Mouse (Mus musculus) MEL (cell line): Measurements from ENCODE around the gene Bpgm. TPM values are rescaled to one million over a fixed set of nuclear protein-coding genes. Genes with fewer than 3 reads are reported as not detected.

Experiments
- DNase-seq: peaks from one replicate; pipeline ENCODE4 v3.0.0; 2011; ENCODE audit warnings: low read depth, low spot score
- H3K27ac ChIP-seq: 2 replicates; pipeline ENCODE4 v1.5.1; 2012; ENCODE audit warnings: low read depth, mild to moderate bottlenecking, control low read depth, low read length, moderate library complexity; ENCODE audit not compliant: control insufficient read depth
- H3K27me3 ChIP-seq, 2 experiments: fragments of 150-350 bp in 1 of 2; sonication (generic) in 1 of 2; 2 replicates each; pipeline ENCODE4 v1.6.1; 2012; ENCODE audit warnings: low read length in 2 of 2, mild to moderate bottlenecking in 2 of 2, improper control_type of control experiment in 1 of 2, moderate library complexity in 1 of 2; ENCODE audit not compliant: insufficient read depth in 2 of 2, control insufficient read depth in 1 of 2
- H3K36me3 ChIP-seq, 2 experiments: 2 replicates each; pipeline ENCODE4 v1.6.1; 2012 to 2014; ENCODE audit warnings: low read length in 2 of 2, improper control_type of control experiment in 1 of 2, inconsistent platforms in 1 of 2, mild to moderate bottlenecking in 1 of 2; ENCODE audit not compliant: insufficient read depth in 2 of 2, control insufficient read depth in 1 of 2
- H3K4me1 ChIP-seq, 2 experiments: fragments of 150-350 bp in 1 of 2; sonication (generic) in 1 of 2; 2 replicates each; pipeline ENCODE4 v1.6.1; 2012; ENCODE audit warnings: low read length in 2 of 2, improper control_type of control experiment in 1 of 2, mild to moderate bottlenecking in 1 of 2; ENCODE audit not compliant: insufficient read depth in 2 of 2, control insufficient read depth in 1 of 2
- H3K4me3 ChIP-seq, 2 experiments: fragments of 150-350 bp in 1 of 2; sonication (generic) in 1 of 2; 2 replicates each; pipeline ENCODE4 v1.5.1; 2012; ENCODE audit warnings: low read depth in 2 of 2, low read length in 2 of 2, mild to moderate bottlenecking in 2 of 2, moderate library complexity in 2 of 2, control low read depth in 1 of 2, improper control_type of control experiment in 1 of 2; ENCODE audit not compliant: control insufficient read depth in 1 of 2, insufficient read depth in 1 of 2
- H3K79me2 ChIP-seq: 2 replicates; pipeline ENCODE4 v1.6.1; 2012; ENCODE audit warnings: mild to moderate bottlenecking, low read length, moderate library complexity; ENCODE audit not compliant: control insufficient read depth, poor library complexity, insufficient read depth
- H3K9ac ChIP-seq: 2 replicates; pipeline ENCODE4 v1.6.1; 2012; ENCODE audit warnings: low read depth, mild to moderate bottlenecking, control low read depth, low read length, moderate library complexity; ENCODE audit not compliant: control insufficient read depth, poor library complexity, severe bottlenecking
- H3K9me3 ChIP-seq: fragments of 150-350 bp; sonication (generic); replicated peaks from 2 replicates; pipeline ENCODE4 v1.6.1; 2012; ENCODE audit warnings: mild to moderate bottlenecking, low read length, improper control_type of control experiment, moderate library complexity; ENCODE audit not compliant: insufficient read depth
- CHD1 ChIP-seq: IDR thresholded peaks from 2 replicates; pipeline ENCODE4 v1.6.1; 2012; ENCODE audit warnings: low read depth, mild to moderate bottlenecking, inconsistent platforms, low read length, improper control_type of control experiment
- CHD2 ChIP-seq: IDR thresholded peaks from 2 replicates; pipeline ENCODE4 v1.6.1; 2011; ENCODE audit warnings: low read length, improper control_type of control experiment
- CTCF ChIP-seq, 3 experiments: IDR thresholded peaks in 2 of 3; conservative IDR thresholded peaks in 1 of 3; 2 replicates each; pipeline ENCODE4 v1.5.1; 2011 to 2012; ENCODE audit warnings: low read length in 3 of 3, low read depth in 2 of 3, mild to moderate bottlenecking in 2 of 3, improper control_type of control experiment in 1 of 3, inconsistent platforms in 1 of 3, mixed read lengths in 1 of 3, moderate library complexity in 1 of 3; ENCODE audit not compliant: control insufficient read depth in 1 of 3, insufficient read depth in 1 of 3, poor library complexity in 1 of 3, severe bottlenecking in 1 of 3
- ELF1 ChIP-seq: IDR thresholded peaks from 2 replicates; pipeline ENCODE4 v1.6.1; 2014; ENCODE audit warnings: low read depth, mild to moderate bottlenecking, inconsistent platforms, low read length, improper control_type of control experiment, moderate library complexity
- ETS1 ChIP-seq: IDR thresholded peaks from 2 replicates; pipeline ENCODE4 v1.6.1; 2012; ENCODE audit warnings: low read depth, mild to moderate bottlenecking, inconsistent platforms, low read length, improper control_type of control experiment, moderate library complexity
- GATA1 ChIP-seq: IDR thresholded peaks from 2 replicates; pipeline ENCODE4 v1.6.1; 2011; ENCODE audit warnings: low read depth, low read length, improper control_type of control experiment
- HCFC1 ChIP-seq: IDR thresholded peaks from 2 replicates; pipeline ENCODE4 v1.6.1; 2012; ENCODE audit warnings: low read depth, mild to moderate bottlenecking, inconsistent platforms, low read length, improper control_type of control experiment, moderate library complexity
- JUND ChIP-seq: IDR thresholded peaks from 2 replicates; pipeline ENCODE4 v1.6.1; 2011; ENCODE audit warnings: low read depth, mild to moderate bottlenecking, improper control_type of control experiment, low read length
- KAT2A ChIP-seq: conservative IDR thresholded peaks from 2 replicates; pipeline ENCODE4 v1.6.1; 2012; ENCODE audit warnings: low read depth, low read length, improper control_type of control experiment, inconsistent platforms
- MAFK ChIP-seq: IDR thresholded peaks from 2 replicates; pipeline ENCODE4 v1.6.1; 2011; ENCODE audit warnings: low read depth, mild to moderate bottlenecking, low read length, improper control_type of control experiment, borderline replicate concordance
- MAX ChIP-seq: IDR thresholded peaks from 2 replicates; pipeline ENCODE4 v1.6.1; 2011; ENCODE audit warnings: low read length, improper control_type of control experiment
- MYB ChIP-seq: IDR thresholded peaks from 2 replicates; pipeline ENCODE4 v1.6.1; 2011; ENCODE audit warnings: mild to moderate bottlenecking, low read depth, low read length, improper control_type of control experiment
- NELFE ChIP-seq: IDR thresholded peaks from 2 replicates; pipeline ENCODE4 v1.6.1; 2011; ENCODE audit warnings: low read depth, low read length, improper control_type of control experiment
- POLR2A ChIP-seq, 2 experiments: IDR thresholded peaks; 2 replicates each; pipeline ENCODE4 v1.6.1; 2011 to 2012; ENCODE audit warnings: low read length in 2 of 2, mild to moderate bottlenecking in 2 of 2, control low read depth in 1 of 2, improper control_type of control experiment in 1 of 2, low read depth in 1 of 2, moderate library complexity in 1 of 2; ENCODE audit not compliant: control insufficient read depth in 1 of 2, insufficient read depth in 1 of 2, poor library complexity in 1 of 2
- POLR2AphosphoS2 ChIP-seq: IDR thresholded peaks from 2 replicates; pipeline ENCODE4 v1.6.1; 2011; ENCODE audit warnings: low read length, improper control_type of control experiment
- RAD21 ChIP-seq: IDR thresholded peaks from 2 replicates; pipeline ENCODE4 v1.6.1; 2011; ENCODE audit warnings: mild to moderate bottlenecking, low read depth, low read length, improper control_type of control experiment
- SIN3A ChIP-seq: IDR thresholded peaks from 2 replicates; pipeline ENCODE4 v1.6.1; 2012; ENCODE audit warnings: low read length, improper control_type of control experiment, inconsistent platforms
- TAL1 ChIP-seq: IDR thresholded peaks from 2 replicates; pipeline ENCODE4 v1.6.1; 2012; ENCODE audit warnings: mild to moderate bottlenecking, inconsistent platforms, low read length, moderate library complexity, mixed read lengths
- TBP ChIP-seq: IDR thresholded peaks from 2 replicates; pipeline ENCODE4 v1.8.0; 2011; ENCODE audit warnings: low read depth, low read length, improper control_type of control experiment
- TCF12 ChIP-seq: IDR thresholded peaks from 2 replicates; pipeline ENCODE4 v1.6.1; 2014; ENCODE audit warnings: low read depth, mild to moderate bottlenecking, inconsistent platforms, low read length, improper control_type of control experiment, moderate library complexity
- ZC3H11A ChIP-seq: IDR thresholded peaks from 2 replicates; pipeline ENCODE4 v1.6.1; 2012; ENCODE audit warnings: low read depth, mild to moderate bottlenecking, inconsistent platforms, low read length, improper control_type of control experiment
- ZMIZ1 ChIP-seq: IDR thresholded peaks from 2 replicates; pipeline ENCODE4 v1.6.1; 2012; ENCODE audit warnings: low read depth, mild to moderate bottlenecking, inconsistent platforms, low read length, improper control_type of control experiment, moderate library complexity
- ZNF384 ChIP-seq: IDR thresholded peaks from 2 replicates; pipeline ENCODE4 v1.6.1; 2012; ENCODE audit warnings: low read depth, mild to moderate bottlenecking, inconsistent platforms, low read length, improper control_type of control experiment
- polyA plus RNA-seq, 2 experiments: library from polyadenylated mRNA; stranded (reverse) in 1 of 2; unstranded in 1 of 2; fragments of >175 nt in 1 of 2; fragments of >200 nt in 1 of 2; gene quantifications; 2 replicates each; pipeline versions ENCODE4 v1.2.1 to v1.2.4; 2012; ENCODE audit warnings: low replicate concordance in 2 of 2, low read depth in 1 of 2; ENCODE audit not compliant: insufficient read length in 2 of 2, insufficient read depth in 1 of 2, missing spikeins in 1 of 2
- total RNA-seq: library from RNA; depleted of rRNA; stranded (reverse); fragments of 300-350 nt; gene quantifications from 2 replicates; pipeline ENCODE4 v1.2.3, GENCODE M21; 2012

The Bpgm gene
- total and polyA plus RNA-seq, 3 experiments, result 11.1 to 14.1 TPM; not detected in 1

- Histone ChIP-seq H3K79me2 (no peaks in the 10 kb centered on the region), H3K36me3 (no peaks in the 10 kb centered on the region), H3K9me3 (no peaks in the 10 kb centered on the region), H3K4me3 (no peak overlapping the region), H3K27me3 (peaks cover 0 to 4% of the 10 kb centered on the region in 2 experiments; a peak in 2 of 4 replicates), H3K4me1 (peaks cover 0 to 2% of the 10 kb centered on the region in 2 experiments; a peak in 1 of 4 replicates), H3K27ac (no peak overlapping the region), H3K9ac (no peak overlapping the region)
- TF ChIP-seq POLR2AphosphoS2 (no peak), KAT2A (no peak), CHD2 (no peak), TBP (no peak), POLR2A (IDR thresholded peaks at IDR 0.05; ENCODE audit: control insufficient read depth in 1 of 2, insufficient read depth in 1 of 2, low read depth in 1 of 2, low read length in 2 of 2, poor library complexity in 1 of 2) (no peak), CTCF (IDR thresholded peaks at IDR 0.05 in 2 of 3, conservative IDR thresholded peaks at IDR 0.05 in 1 of 3; ENCODE audit: control insufficient read depth in 1 of 3, insufficient read depth in 1 of 3, low read depth in 2 of 3, low read length in 3 of 3, poor library complexity in 1 of 3, severe bottlenecking in 1 of 3) (no peak), JUND (no peak), MAFK (no peak), ZMIZ1 (no peak), MAX (no peak), TAL1 (no peak), MYB (no peak), ZC3H11A (no peak)
- DNase-seq, result no peak
Observed at GRCm38 (mm10) chr6:34525499-34525924, 49.5 kb downstream of the Bpgm start.

GRCm38 (mm10) chr6:34525927-34526326 lies 49.9 kb downstream of the Bpgm start:
- H3K79me2 ChIP-seq, result no peaks in the 10 kb centered on the region
- H3K36me3 ChIP-seq, result no peaks in the 10 kb centered on the region
- H3K4me1 ChIP-seq, result peaks cover 0 to 2% of the 10 kb centered on the region in 2 experiments; a peak in 1 of 4 replicates
- no peak overlapping the region for H3K27ac ChIP-seq
- TF ChIP-seq ZNF384 (no peak), SIN3A (no peak), CHD1 (no peak), NELFE (no peak), HCFC1 (no peak), ELF1 (no peak), GATA1 (no peak), TCF12 (no peak), ETS1 (no peak), RAD21 (no peak)
- no peak for DNase-seq
- no peaks in the 10 kb centered on the region for H3K9me3 ChIP-seq
- no peak overlapping the region for H3K9ac ChIP-seq
- no peak overlapping the region for H3K4me3 ChIP-seq
- peaks cover 0 to 4% of the 10 kb centered on the region in 2 experiments; a peak in 2 of 4 replicates for H3K27me3 ChIP-seq
